Mouse (Mus musculus): ENCODE data around the gene Ptcra. TPM values are rescaled to one million over a fixed set of nuclear protein-coding genes. Genes with fewer than 3 reads are reported as not detected.

Gene Ptcra
- polyA plus RNA-seq, 1 experiment from 2014 or later = 0.33 TPM

DNA sequence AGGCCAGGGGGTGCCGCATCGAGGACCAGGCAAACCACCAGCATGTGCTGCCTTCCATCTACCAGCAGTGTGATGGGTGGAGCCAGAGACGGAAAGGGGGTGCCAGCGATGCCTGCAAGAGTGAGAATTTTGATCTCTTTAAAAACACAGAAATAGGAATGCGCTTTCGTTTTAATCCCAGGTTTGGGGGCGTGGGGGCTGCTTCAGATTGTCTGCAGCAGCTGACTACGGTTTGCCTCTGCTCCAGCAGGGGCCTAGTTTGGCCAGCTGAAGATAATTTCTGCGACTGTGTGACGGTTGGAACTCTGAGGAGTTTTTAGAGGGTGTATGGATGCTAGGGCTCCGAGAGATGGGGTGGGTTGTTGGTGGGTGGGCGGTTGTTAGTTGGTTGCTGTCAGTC is 4.8 kb downstream of the Ptcra start:
- Histone ChIP-seq H3K36me3 (ENCODE audit: control insufficient read depth, insufficient read depth) (no peaks in the 10 kb centered on the region), H3K27ac (ENCODE audit: low read depth, low read length) (no peak overlapping the region), H3K4me1 (replicated peaks; ENCODE audit: control insufficient read depth, insufficient read depth, low read length) (no peaks in the 10 kb centered on the region), H3K9ac (ENCODE audit: low read depth, low read length) (no peak overlapping the region), H3K27me3 (replicated peaks; ENCODE audit: control insufficient read depth, insufficient read depth, low read length) (no peaks in the 10 kb centered on the region), H3K4me2 (replicated peaks; ENCODE audit: low read depth) (no peak overlapping the region), H3K9me3 (ENCODE audit: control insufficient read depth) (no peaks in the 10 kb centered on the region), H3K4me3 (ENCODE audit: low read depth, low read length) (no peak overlapping the region)
- TF ChIP-seq CTCF (IDR thresholded peaks at IDR 0.05; ENCODE audit: low read depth) = no peak
- no peak for ATAC-seq
- WGBS = 82% methylated on average over 12 of the region's 12 CpGs

DNA sequence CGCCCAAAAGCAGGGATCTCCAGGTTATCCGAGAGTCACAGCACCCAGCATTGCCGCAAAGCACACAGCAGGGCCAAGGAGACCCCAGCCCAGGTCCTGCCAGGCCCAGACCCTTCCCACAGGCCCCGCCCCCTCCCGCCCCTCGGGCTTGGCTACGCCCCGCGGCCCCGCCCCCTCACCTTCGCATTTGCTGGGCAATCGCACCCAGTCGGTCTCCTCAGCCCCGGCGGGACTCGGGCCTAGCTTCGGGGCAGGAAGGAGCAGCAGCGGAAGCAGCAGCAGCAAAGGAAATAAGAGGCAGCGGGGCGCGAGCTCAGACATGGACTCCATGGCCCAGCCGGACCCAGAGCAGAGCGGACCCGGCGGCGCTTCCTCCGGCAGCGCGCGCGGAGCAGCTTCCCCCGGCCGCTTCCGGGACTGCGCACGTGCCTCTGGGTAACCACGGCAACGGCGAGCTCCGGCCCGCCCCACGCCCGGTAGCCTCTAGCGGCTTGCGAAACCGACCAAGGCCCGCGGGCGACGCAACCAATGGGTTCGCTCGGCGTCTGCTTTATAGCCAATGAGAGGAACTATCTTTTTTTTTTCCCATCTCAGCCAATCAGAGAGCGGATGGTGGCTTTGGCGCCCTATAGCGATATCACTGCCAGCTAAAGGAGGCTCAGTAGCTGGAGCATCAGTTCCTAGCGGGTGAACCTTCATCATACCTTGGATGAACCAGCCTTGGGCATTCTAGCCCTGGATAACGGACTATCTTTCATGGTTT is 11.5 kb downstream of the Ptcra start, which contains the start of gene Cnpy3:
Gene Cnpy3 (minus strand): TSS at position 421 of the 763 bp plus-strand sequence.
- no peak for TF ChIP-seq CTCF (IDR thresholded peaks at IDR 0.05; ENCODE audit: low read depth)
- WGBS = 0% methylated on average over 58 of the region's 58 CpGs

DNA sequence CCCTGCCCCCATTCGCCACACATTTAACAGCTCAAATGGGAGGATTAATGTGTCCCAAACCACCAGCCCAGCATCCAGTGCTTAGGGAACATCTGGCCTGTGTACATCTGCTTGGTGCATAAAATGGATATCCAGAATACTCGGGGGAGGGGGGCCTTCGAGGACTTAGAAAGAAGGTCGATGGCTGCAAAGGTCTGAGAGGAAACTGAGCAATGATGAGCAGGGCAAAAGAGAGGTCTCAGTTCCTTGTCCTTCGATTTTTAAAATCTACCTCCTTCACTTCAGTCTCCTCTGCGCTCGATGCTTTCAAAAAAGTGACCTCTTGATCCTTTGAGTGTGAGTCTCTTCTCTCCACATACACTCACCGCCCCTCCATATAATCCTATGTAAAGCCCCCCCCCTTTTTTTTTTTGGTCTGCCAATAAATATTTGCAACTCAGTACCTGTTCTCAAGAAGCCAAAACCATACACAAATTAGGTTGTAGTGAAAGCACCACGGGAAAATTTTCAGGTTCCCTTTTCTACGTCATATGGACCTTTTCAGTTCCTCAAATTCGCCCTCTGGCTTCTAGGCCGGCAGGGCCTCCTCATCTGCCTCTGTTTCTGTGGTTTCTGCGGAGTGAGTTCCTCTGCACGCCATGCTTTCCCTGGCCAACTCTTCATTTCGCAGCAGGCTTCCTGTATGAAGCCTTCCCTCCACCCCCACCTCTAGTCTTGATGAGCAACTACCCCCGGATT is 12.3 kb downstream of the Ptcra start:
- TF ChIP-seq CTCF (IDR thresholded peaks at IDR 0.05; ENCODE audit: low read depth) = no peak
- H3K4me1 ChIP-seq (replicated peaks; ENCODE audit: control insufficient read depth, insufficient read depth, low read length) = no peaks in the 10 kb centered on the region; the same call in 1 of the 2 replicates
- H3K9ac ChIP-seq (ENCODE audit: low read depth, low read length) = peak overlapping the region; percentile 87
- ATAC-seq = peak; percentile 25; the same call in 1 of the 2 replicates
- peak overlapping the region; percentile 91 for H3K27ac ChIP-seq (ENCODE audit: low read depth, low read length)
- H3K4me3 ChIP-seq (ENCODE audit: low read depth, low read length) = peak overlapping the region; percentile 95
- H3K4me2 ChIP-seq (replicated peaks; ENCODE audit: low read depth) = peak overlapping the region; percentile 82
- H3K36me3 ChIP-seq (ENCODE audit: control insufficient read depth, insufficient read depth) = 0 out of 2 replicates have a peak, but pooled peaks cover 8% of the 10 kb centered on the region
- WGBS = 22% methylated on average over 16 of the region's 16 CpGs
- no peaks in the 10 kb centered on the region for H3K9me3 ChIP-seq (ENCODE audit: control insufficient read depth)
- H3K27me3 ChIP-seq (replicated peaks; ENCODE audit: control insufficient read depth, insufficient read depth, low read length) = no peaks in the 10 kb centered on the region

More for the DNA sequence above, 11.5 kb downstream of the Ptcra start, which contains the start of gene Cnpy3:
- 0 out of 2 replicates have a peak, but pooled peaks cover 4% of the 10 kb centered on the region for H3K36me3 ChIP-seq (ENCODE audit: control insufficient read depth, insufficient read depth)
- H3K4me2 ChIP-seq (replicated peaks; ENCODE audit: low read depth) = peak within 1 kb of the TSS; percentile 82
- H3K27ac ChIP-seq (ENCODE audit: low read depth, low read length) = peak within 1 kb of the TSS; percentile 91
- H3K4me1 ChIP-seq (replicated peaks; ENCODE audit: control insufficient read depth, insufficient read depth, low read length) = no peaks in the 10 kb centered on the region; the same call in 1 of the 2 replicates
- H3K9me3 ChIP-seq (ENCODE audit: control insufficient read depth) = no peaks in the 10 kb centered on the region
- peak; percentile 99 for ATAC-seq
- H3K9ac ChIP-seq (ENCODE audit: low read depth, low read length) = peak within 1 kb of the TSS; percentile 87
- H3K27me3 ChIP-seq (replicated peaks; ENCODE audit: control insufficient read depth, insufficient read depth, low read length) = no peaks in the 10 kb centered on the region
- peak within 1 kb of the TSS; percentile 95 for H3K4me3 ChIP-seq (ENCODE audit: low read depth, low read length)

DNA sequence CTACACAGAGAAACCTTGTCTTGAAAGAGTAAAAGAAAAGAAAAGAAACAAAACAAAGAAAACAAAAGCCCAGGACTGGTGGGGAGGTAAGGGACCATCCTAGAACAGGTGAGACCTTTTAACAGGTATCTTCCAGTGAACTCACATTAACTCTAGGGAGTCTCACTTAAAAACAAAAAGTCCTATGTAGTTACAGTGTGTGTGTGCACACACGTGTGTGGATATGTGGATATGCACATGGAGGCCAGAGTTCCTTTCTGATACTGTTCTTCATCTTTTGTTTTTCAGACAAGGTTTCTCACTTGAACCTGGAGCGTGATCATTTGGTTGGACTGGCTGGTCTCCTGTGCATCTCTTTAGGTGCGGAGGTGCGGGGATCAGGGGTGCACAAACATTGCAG is 12.9 kb downstream of the Ptcra start:
- Histone ChIP-seq H3K4me2 (replicated peaks; ENCODE audit: low read depth) (no peak overlapping the region), H3K4me3 (ENCODE audit: low read depth, low read length) (no peak overlapping the region), H3K27me3 (replicated peaks; ENCODE audit: control insufficient read depth, insufficient read depth, low read length) (no peaks in the 10 kb centered on the region), H3K9ac (ENCODE audit: low read depth, low read length) (no peak overlapping the region), H3K4me1 (replicated peaks; ENCODE audit: control insufficient read depth, insufficient read depth, low read length) (no peaks in the 10 kb centered on the region; the same call in 1 of the 2 replicates), H3K9me3 (ENCODE audit: control insufficient read depth) (no peaks in the 10 kb centered on the region), H3K27ac (ENCODE audit: low read depth, low read length) (no peak overlapping the region), H3K36me3 (ENCODE audit: control insufficient read depth, insufficient read depth) (peaks cover 13% of the 10 kb centered on the region; the same call in 1 of the 2 replicates)
- no peak for ATAC-seq
- 87% methylated on average over 4 of the region's 4 CpGs for WGBS
- TF ChIP-seq CTCF (IDR thresholded peaks at IDR 0.05; ENCODE audit: low read depth) = no peak

DNA sequence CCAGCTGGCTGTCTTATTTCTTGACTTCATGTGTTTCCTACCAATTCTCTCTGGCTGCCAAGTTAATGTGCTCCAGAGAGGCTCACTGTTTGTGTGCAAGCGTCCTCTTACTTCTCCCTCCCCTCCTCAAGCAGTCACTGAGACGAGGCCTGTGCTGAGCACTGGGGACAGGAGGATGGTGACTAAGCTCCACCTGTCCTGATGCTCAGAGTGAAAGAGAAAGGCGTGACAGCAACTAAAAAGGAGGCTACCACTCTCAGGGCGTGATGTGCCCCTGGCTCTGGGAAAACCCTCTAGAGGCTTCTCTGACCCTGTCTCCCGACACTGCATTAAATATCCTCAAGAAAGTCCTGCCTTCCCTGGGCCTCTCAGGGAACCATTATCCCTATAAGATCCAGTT is 14.2 kb downstream of the Ptcra start:
- Histone ChIP-seq H3K4me3 (ENCODE audit: low read depth, low read length) (no peak overlapping the region), H3K27ac (ENCODE audit: low read depth, low read length) (no peak overlapping the region), H3K4me2 (replicated peaks; ENCODE audit: low read depth) (no peak overlapping the region), H3K27me3 (replicated peaks; ENCODE audit: control insufficient read depth, insufficient read depth, low read length) (no peaks in the 10 kb centered on the region), H3K9me3 (ENCODE audit: control insufficient read depth) (no peaks in the 10 kb centered on the region), H3K4me1 (replicated peaks; ENCODE audit: control insufficient read depth, insufficient read depth, low read length) (no peaks in the 10 kb centered on the region; the same call in 1 of the 2 replicates), H3K36me3 (ENCODE audit: control insufficient read depth, insufficient read depth) (peaks cover 23% of the 10 kb centered on the region; the same call in 1 of the 2 replicates), H3K9ac (ENCODE audit: low read depth, low read length) (no peak overlapping the region)
- 75% methylated on average over 5 of the region's 5 CpGs for WGBS
- no peak for ATAC-seq
- no peak for TF ChIP-seq CTCF (IDR thresholded peaks at IDR 0.05; ENCODE audit: low read depth)

DNA sequence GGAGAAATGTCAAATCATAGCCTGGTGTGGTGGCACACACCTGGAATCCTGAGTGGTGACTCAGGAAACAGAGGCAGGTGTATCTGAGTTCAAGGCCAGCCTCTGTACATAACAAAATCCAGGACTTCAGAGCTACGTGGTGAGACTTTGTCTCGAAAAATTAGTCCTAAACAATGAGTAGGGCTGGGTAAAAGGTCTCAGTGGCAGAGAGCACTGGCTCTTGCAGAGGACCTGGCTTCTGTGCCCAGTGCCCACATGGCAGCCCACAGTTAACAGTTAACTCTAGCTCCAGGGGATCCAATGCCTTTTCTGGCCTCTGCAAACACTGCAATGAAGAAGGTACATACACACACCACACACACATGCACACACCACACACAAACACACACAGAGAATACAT is 15.7 kb downstream of the Ptcra start:
- Histone ChIP-seq H3K9me3 (ENCODE audit: control insufficient read depth) (no peaks in the 10 kb centered on the region), H3K27me3 (replicated peaks; ENCODE audit: control insufficient read depth, insufficient read depth, low read length) (no peaks in the 10 kb centered on the region), H3K4me2 (replicated peaks; ENCODE audit: low read depth) (no peak overlapping the region), H3K4me1 (replicated peaks; ENCODE audit: control insufficient read depth, insufficient read depth, low read length) (no peaks in the 10 kb centered on the region; the same call in 1 of the 2 replicates), H3K9ac (ENCODE audit: low read depth, low read length) (no peak overlapping the region), H3K36me3 (ENCODE audit: control insufficient read depth, insufficient read depth) (peaks cover 37% of the 10 kb centered on the region), H3K27ac (ENCODE audit: low read depth, low read length) (no peak overlapping the region), H3K4me3 (ENCODE audit: low read depth, low read length) (no peak overlapping the region)
- no peak for ATAC-seq
- TF ChIP-seq CTCF (IDR thresholded peaks at IDR 0.05; ENCODE audit: low read depth) = no peak
- WGBS = 83% methylated on average over 2 of the region's 2 CpGs

Measured in intestine, postnatal 0 days (tissue).